Mouse (Mus musculus) B cell, adult 2 months (primary cell): ENCODE data around the gene Rpl27a.

Source experiments
- DNase-seq, 2 experiments: peaks; one replicate each; pipeline ENCODE4 v3.0.0; 2022

The Rpl27a gene

DNA sequence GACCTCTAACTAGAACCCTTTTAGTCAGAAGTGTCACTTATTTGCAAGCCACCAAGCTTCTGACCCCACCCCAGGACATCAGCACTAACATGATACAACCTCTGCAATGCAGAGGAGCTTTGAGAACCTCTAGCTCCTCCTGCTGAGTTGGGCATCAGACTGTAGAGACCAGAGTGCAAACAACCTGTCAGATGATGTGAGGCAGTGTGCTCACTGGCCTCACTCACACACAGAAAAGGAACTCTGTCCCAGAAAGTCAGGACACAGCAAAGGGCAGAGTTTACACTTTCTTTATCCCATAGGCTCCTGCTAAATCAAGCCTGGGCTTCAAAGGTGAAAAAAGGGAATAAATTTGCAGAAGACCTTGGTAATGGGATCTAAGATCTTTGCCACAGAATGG lies 47.4 kb downstream of the Rpl27a start:
- no peak for DNase-seq

DNA sequence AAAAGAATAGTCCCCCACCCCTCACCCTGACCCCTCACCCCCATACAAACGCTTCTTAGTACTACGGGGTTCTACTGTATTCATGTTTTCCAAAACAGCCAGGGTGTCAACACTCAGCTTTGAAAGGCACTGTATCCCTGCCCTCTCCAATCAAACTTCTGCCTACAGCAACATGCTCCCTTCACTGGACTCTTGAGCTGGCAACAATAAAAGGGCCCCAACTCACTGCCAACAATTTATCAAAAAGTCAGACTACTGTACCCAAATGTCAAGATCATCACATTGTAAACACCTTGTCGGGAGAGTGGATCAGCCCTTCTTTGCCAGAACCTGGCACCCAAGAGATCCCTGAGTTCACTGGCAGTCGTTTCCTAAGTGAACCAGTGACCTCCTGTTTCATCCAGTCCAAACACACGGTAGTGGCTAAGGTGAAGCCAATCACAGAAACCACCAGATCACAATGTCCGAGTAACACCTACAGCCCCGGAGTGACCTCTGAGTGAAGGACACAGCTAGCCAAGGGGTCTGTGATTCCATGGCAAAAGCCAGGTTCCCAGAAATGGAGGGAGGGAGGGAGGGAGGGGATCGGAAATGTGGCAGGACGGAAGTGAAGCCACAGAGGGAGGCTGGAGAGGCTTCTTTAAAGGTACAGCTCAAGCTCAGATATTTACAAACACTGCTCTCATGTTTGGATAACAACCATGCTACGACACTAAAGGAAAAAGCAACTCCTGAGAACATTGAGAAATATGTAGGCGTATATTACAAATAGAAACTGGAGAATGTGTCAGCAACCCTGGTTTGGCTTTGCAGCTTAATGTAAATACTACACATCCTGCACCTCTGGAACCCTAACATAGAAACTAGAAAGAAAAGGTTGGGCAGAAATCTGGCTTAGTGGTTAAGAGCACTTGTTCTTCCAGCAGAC lies 48.2 kb downstream of the Rpl27a start:
- DNase-seq = no peak

DNA sequence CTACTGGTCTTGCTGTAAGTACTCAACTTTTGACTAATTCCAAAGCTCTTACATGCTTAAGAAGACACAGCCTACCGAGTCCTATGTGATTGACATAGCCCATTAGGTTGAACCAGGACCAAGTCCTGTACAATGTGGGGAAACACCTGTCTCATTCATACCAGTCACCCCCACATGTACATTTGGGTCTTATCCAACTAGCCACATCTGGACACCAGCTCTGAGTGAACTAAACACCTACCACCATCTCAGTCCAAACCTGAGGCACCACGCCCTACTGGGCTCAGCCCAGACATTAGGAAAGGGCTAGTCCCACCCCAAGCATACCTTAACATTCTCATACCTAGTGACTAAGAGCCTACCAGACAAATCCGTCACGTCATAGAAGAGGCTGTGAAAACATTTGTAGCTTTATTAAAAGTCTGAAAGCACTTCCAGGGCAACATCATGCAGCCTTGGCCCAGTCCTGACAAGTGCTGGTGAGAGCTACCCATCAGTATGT lies 49.5 kb downstream of the Rpl27a start:
- no peak for DNase-seq
